Mouse (Mus musculus) spleen, postnatal 10 days (tissue): Measurements from ENCODE around the gene Troap.

Experiments used
- DNase-seq, 2 experiments: peaks; one replicate each; pipeline ENCODE4 v3.0.0; 2021 to 2022; ENCODE audit warnings: low spot score in 2 of 2

Gene Troap

DNA sequence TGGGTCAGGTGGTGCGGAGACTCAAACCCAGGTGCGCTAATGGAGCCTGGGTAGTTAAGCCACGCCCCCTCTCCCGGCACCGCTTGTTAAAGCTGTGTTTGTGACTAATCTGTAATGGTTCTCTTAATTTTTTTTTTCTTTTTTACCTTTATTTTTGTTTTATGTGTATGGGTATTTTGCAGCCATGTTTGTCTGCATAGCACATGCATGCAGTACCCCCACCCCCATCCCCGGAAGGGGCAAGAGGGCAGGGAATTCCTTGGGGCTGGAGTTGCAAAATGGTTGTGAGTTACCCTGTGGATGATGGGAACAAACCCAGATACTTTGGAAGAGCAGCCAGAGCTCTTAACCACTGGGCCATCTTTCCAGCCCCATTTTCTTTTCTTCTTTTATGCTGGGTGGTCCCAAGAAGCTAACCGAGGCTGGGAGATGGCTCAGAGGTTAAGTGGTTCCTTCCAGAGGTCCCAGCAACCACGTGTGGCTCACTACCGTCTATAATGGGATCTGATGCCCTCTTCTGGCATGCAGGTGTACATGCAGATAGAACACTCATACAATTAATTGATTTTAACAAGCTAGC, 39.1 kb downstream of the Troap start:
- DNase-seq: no peak

GRCm38 (mm10) chr15:99114312-99115064, 40.1 kb downstream of the Troap start:
- DNase-seq: no peak

- DNase-seq: no peak
Measured at GRCm38 (mm10) chr15:99115065-99115423, 40.7 kb downstream of the Troap start.

DNA sequence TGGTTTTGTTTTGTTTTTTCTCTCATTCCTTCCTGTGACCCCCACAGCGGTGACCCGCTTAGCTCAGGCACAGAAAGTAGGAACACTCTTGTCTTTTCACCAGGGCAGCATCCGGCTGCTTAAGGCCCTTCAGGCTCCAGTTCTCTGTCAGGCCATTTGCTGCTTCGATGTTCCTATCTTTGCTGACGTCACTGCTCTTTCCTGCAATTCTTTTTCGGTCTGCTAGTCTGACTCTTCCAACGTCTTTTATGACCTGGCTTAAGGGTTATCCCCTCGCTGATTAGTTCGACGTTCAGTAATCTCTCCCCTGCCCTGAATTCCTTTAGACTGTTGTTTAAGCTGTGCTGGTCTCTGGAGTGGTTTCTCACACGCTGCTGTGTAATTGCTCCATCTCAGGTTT, 42.2 kb downstream of the Troap start:
- DNase-seq: no peak

DNA sequence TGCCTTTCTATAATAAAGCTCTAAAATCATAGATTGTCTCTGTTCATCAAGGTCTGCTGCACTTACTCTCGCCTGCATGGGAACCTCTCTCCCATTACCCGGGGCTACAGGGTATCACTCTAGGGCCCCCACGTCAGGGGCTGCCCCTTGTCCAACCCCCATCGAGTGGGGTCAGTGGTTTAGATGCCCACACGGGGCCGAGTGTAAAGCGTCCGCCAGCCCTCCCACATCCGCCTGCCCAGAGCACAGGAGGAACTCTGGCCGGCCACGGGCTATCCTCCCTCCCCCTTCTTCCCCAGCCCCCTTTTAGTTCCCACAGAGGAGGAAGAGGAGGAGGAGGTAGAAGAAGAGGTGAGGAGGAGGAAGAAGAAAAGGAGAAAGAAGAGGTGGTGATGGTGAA, 46.4 kb downstream of the Troap start:
- DNase-seq: no peak

DNA sequence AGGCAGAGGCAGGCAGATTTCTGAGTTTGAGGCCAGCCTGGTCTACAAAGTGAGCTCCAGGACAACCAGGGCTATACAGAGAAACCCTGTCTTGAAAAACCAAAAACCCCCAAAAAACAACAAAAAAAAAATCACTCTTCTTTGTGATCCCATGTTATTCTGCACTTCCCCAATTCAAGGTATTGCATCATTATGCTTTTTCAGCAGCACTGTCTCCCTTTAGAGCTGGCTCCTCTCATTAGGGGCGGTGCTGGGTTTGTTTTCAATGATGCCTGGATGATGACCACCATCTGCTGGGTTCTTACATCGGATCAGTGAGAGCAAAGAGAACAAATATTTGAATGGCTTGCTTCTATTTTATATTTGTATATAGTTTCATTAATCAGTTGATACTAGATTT, 48.3 kb downstream of the Troap start:
- DNase-seq: no peak

DNA sequence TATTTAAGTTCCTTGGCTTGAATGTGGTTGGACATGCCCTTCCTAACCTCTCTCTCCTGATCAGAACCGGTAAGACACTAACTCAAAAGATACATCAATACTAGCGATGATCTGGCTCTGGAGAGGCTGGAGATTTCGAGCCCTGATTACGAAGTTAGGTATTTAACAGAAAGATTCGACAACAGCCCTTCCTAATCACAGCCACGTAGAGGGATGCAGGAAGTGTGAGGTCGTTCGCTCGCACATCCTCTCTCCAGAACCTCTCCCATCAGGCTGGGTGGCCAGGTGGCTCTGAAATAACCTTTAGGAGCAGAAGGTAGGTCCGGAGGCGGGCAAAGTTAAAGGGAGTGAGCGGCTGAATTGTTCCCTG, 51.3 kb downstream of the Troap start, which contains the start of gene Spats2:
TSS of gene Spats2 (plus strand) at position 206 of the 370 bp plus-strand sequence.
- DNase-seq: peak in 1 of 2 experiments; percentile 9

DNA sequence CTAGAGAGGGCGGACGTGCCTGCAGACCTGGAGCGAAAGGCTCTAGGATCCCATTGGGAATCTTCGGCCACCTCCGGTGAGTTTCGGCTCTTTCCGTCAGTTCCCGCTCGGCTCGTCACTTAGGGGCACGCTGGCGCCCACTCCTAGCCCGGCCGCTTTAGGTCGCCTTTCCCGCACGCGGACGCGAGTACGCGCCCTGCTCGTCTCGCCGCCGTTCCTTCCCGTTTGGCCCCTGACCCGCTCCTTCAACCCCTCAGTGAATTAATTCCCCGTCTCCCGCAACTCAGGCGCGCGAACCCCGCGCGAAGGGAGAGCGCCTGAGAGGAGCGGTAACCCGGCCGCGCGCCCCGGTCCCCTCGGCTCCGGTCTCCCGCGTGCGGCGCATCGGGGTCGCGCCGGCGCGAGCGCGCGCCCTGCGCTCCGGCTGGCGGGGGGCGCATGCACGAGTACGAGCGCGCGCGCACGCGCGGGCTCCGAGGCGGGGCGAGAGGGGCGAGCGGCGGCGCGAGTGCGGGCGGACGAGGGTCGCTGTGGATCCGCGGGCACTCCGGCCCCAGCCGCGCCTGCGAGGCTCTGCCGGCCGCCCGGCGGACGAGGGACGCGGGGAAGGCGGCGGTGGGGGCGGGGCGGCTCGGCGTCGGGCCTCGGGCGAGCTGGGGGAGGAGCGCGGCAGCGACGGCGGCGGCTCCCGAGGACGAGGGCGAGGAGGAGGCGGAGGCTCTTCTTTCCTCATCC, 51.9 kb downstream of the Troap start:
- peak; percentile 45 to 75 for DNase-seq

GRCm38 (mm10) chr15:99126816-99127365, 52.5 kb downstream of the Troap start:
- DNase-seq: peak in 1 of 2 experiments; percentile 6

DNA sequence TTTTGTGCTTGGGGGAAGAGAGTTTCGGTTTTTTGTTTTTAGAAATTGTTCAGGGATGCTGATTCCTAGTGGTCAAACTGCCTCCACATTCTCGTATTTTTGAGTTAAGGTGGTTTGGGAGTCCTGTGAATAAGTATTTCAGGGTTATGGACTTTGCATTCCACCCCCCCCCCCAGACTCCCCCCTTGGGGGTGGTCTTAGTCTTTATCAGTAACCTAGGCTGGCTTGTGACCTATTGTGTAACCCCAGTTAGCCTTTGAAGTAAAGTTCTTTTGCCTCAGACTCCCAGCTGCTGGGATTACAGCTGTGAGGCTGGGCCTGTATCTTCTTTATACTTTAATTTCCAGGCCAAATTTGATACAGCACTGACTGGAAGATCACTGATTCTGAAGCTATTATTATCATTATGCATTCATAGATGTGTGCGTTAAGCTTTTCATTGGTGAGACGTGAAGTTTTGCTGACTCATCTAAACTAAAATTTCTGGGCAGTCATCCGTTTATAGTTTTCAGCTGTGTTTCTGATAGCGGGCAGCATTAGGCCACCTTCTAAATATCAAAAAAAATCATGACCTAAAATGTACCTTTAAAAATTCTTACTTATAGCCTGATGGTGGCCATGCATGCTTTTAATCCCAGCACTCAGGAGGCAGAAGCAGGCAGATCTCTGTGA, 53.6 kb downstream of the Troap start:
- DNase-seq: no peak

DNA sequence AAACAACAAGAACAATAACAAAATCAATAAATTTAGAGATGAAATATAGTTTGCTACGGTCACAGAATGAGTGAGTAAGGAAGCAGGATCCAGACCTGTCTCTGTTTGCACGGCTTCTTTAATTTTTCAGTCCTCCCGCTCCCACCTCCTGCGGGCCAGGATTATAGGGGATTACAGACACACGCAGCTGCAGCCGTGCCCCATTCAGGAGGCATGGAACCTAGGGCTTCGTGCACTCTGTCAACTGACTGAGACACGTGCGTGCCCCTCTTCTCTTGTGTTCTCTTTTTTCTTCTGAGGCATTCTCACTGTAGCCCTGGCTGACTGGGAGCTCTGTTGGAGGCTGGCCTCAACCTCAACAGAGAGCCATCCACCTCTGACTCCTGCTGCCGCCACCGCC, 55.1 kb downstream of the Troap start:
- DNase-seq: no peak

GRCm38 (mm10) chr15:99129956-99130910, 55.9 kb downstream of the Troap start:
- no peak for DNase-seq
